Mouse (Mus musculus) stomach, postnatal 0 days (tissue): ENCODE measurements around the gene Tada3.

Source experiments
- CTCF ChIP-seq: IDR thresholded peaks from 2 replicates; pipeline ENCODE4 v1.5.1; 2016; ENCODE audit warnings: antibody characterized with exemption, low read depth, mild to moderate bottlenecking, moderate library complexity
- EP300 ChIP-seq: optimal IDR thresholded peaks from 2 replicates; pipeline ENCODE3; 2016; ENCODE audit warnings: antibody characterized with exemption

DNA sequence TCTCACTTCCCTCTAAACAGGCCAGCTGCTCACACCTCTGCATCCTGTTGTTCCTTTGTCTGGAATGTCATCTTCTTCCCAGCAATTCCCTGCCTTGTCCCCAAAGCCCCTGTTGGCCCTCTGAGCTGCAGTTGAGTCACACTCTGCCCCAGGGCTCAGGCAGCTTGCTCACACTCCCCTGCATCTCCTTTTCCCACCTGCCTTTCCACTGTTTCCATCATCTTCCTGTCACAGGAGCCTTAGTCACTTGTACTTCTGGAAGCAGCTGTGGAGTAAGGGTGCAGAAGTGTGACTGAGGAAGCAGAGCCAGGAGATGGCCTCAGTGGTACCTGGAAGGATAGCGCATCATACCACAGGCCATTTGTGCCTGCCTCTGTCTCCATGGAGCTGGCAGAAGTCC is 15.4 kb downstream of the Tada3 start:
- TF ChIP-seq CTCF = no peak
- TF ChIP-seq EP300 = no peak
